Mouse (Mus musculus) E14TG2a.4 (cell line): ENCODE measurements at regions not wholly inside any gene's neighbourhood (a gene's known extent, or its start where the extent isn't known, plus 50 kb on each side); places are given as distances from the start of the nearest gene placed in this dataset.

Source experiments
- H3K27me3 ChIP-seq: 2 replicates; pipeline ENCODE4 v1.6.1; 2014; ENCODE audit warnings: low read length, control low read depth; ENCODE audit not compliant: insufficient read depth
- H3K36me3 ChIP-seq: 2 replicates; pipeline ENCODE4 v1.6.1; 2014; ENCODE audit warnings: low read length, control low read depth; ENCODE audit not compliant: insufficient read depth
- H3K4me1 ChIP-seq: replicated peaks from 2 replicates; pipeline ENCODE4 v1.6.1; 2014; ENCODE audit warnings: low read depth, low read length, control low read depth
- H3K4me3 ChIP-seq: replicated peaks from 2 replicates; pipeline ENCODE4 v1.5.1; 2014; ENCODE audit warnings: mild to moderate bottlenecking, low read length
- H3K9me3 ChIP-seq: 2 replicates; pipeline ENCODE4 v1.6.1; 2014; ENCODE audit warnings: low read length, control low read depth
- CTCF ChIP-seq: conservative IDR thresholded peaks from 2 replicates; pipeline ENCODE4 v1.5.1; 2014; ENCODE audit warnings: low read length
- NANOG ChIP-seq: IDR thresholded peaks from 2 replicates; pipeline ENCODE4 v1.6.1; 2014; ENCODE audit warnings: borderline replicate concordance, low read length, mixed read lengths
- POU5F1 ChIP-seq: IDR thresholded peaks from 2 replicates; pipeline ENCODE4 v1.6.1; 2014; ENCODE audit warnings: low read length, borderline replicate concordance

GRCm38 (mm10) chrX:61652377-61652776 lies 56.9 kb upstream of the Ldoc1 start:
- no peaks in the 10 kb centered on the region for H3K4me1 ChIP-seq

GRCm38 (mm10) chrX:61653077-61653476 lies 56.2 kb upstream of the Ldoc1 start:
- Histone ChIP-seq H3K27me3 (no peaks in the 10 kb centered on the region), H3K4me1 (no peaks in the 10 kb centered on the region), H3K9me3 (no peaks in the 10 kb centered on the region)

More at GRCm38 (mm10) chrX:61652377-61652776, 56.9 kb upstream of the Ldoc1 start:
- no peak overlapping the region for H3K4me3 ChIP-seq
- no peaks in the 10 kb centered on the region for H3K36me3 ChIP-seq
- no peaks in the 10 kb centered on the region for H3K9me3 ChIP-seq
- H3K27me3 ChIP-seq = no peaks in the 10 kb centered on the region
- TF ChIP-seq POU5F1 (no peak), NANOG (no peak), CTCF (no peak)

More at GRCm38 (mm10) chrX:61653077-61653476, 56.2 kb upstream of the Ldoc1 start:
- TF ChIP-seq POU5F1 (no peak), CTCF (peak; percentile 31), NANOG (no peak)
- H3K4me3 ChIP-seq = no peak overlapping the region
- no peaks in the 10 kb centered on the region for H3K36me3 ChIP-seq
